18 mouse cellular contexts compared by ENCODE assay signal in the genomic region with DNA sequence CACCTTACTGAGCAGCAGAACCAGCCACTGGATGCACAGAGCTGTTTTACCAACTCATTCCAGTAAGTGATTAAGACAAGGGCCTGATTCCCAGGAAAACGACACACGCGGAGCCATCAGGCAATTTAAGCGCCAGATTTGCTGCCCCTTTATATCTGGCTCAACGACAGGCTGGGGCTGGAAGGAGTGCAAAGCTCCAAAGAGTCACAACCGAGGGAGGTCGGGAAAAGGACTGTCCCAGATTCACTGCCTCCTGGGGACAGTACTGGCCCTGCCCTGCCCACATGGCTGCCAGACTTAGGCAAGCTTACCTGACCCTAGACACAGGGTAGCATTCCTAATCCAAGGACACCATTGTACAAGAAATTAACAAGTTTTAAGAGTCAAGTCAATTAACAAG.
DNase-seq lines count a peak whose midpoint lies in the region; ATAC-seq and TF ChIP-seq lines count a peak whose summit lies in the region.
"Had no signal": no experiment of that assay in that cellular context is flagged by ENCODE, and none has a peak within 500 bp of the region (broad histone marks: within the 10 kb centered on the region; RNA-seq: fewer than 3 reads in every experiment).

No protein-coding gene starts in this region.

- TF ChIP-seq POLR2A in thymus, adult 2 months (IDR thresholded peaks at IDR 0.05; ENCODE audit: control insufficient read depth, extremely low read depth, insufficient read depth, low read length, poor library complexity): no peak

- H3K9ac ChIP-seq in heart, embryonic 12.5 days: no peak overlapping the region
- H3K9ac ChIP-seq in heart, embryonic 11.5 days (ENCODE audit: low read depth, low read length): no peak overlapping the region
- H3K9ac ChIP-seq in hindbrain, embryonic 16.5 days (ENCODE audit: low read depth, low read length): no peak overlapping the region
- H3K9ac ChIP-seq in stomach, postnatal 0 days (ENCODE audit: low read length): no peak overlapping the region
- H3K9ac ChIP-seq: hindbrain, embryonic 14.5 days; kidney, embryonic 15.5 days; liver, embryonic 14.5 days; midbrain, embryonic 13.5 days; neural tube, embryonic 12.5 days had no signal

- H3K9me3 ChIP-seq in heart, embryonic 12.5 days (replicated peaks): no peaks in the 10 kb centered on the region
- no peaks in the 10 kb centered on the region for H3K9me3 ChIP-seq in heart, embryonic 11.5 days (replicated peaks; ENCODE audit: control insufficient read depth, low read length)
- H3K9me3 ChIP-seq in hindbrain, embryonic 16.5 days (ENCODE audit: control insufficient read depth, low read length): no peaks in the 10 kb centered on the region
- H3K9me3 ChIP-seq in stomach, postnatal 0 days (ENCODE audit: control insufficient read depth, low read length): no peaks in the 10 kb centered on the region
- H3K9me3 ChIP-seq: forebrain, embryonic 10.5 days; kidney, embryonic 15.5 days; midbrain, embryonic 13.5 days; neural tube, embryonic 12.5 days had no signal

- no peak overlapping the region for H3K4me3 ChIP-seq in heart, embryonic 12.5 days
- H3K4me3 ChIP-seq in heart, embryonic 11.5 days (ENCODE audit: low read depth, low read length): no peak overlapping the region
- no peak overlapping the region for H3K4me3 ChIP-seq in thymus, adult 2 months (ENCODE audit: control insufficient read depth, insufficient read depth, low read length)
- no peak overlapping the region for H3K4me3 ChIP-seq in hindbrain, embryonic 16.5 days (ENCODE audit: low read length)
- no peak overlapping the region for H3K4me3 ChIP-seq in stomach, postnatal 0 days (ENCODE audit: low read depth, low read length)
- H3K4me3 ChIP-seq: forebrain, embryonic 10.5 days; kidney, embryonic 15.5 days; midbrain, embryonic 13.5 days; neural tube, embryonic 12.5 days had no signal

- no peak for TF ChIP-seq CTCF in thymus, adult 2 months (IDR thresholded peaks at IDR 0.05; ENCODE audit: borderline replicate concordance, control insufficient read depth, extremely low read depth, insufficient read depth, low read length, poor library complexity)
- TF ChIP-seq CTCF in stomach, postnatal 0 days (IDR thresholded peaks at IDR 0.05; ENCODE audit: low read depth): no peak

- H3K36me3 ChIP-seq in heart, embryonic 12.5 days: no peaks in the 10 kb centered on the region
- H3K36me3 ChIP-seq in heart, embryonic 11.5 days (ENCODE audit: control insufficient read depth, insufficient read depth, low read length): no peaks in the 10 kb centered on the region
- H3K36me3 ChIP-seq in thymus, adult 2 months (ENCODE audit: control insufficient read depth, insufficient read depth, low read length): no peaks in the 10 kb centered on the region
- H3K36me3 ChIP-seq in hindbrain, embryonic 16.5 days (ENCODE audit: control insufficient read depth, insufficient read depth, low read length): no peaks in the 10 kb centered on the region
- H3K36me3 ChIP-seq in stomach, postnatal 0 days (ENCODE audit: control insufficient read depth, insufficient read depth, low read length): no peaks in the 10 kb centered on the region
- H3K36me3 ChIP-seq: forebrain, embryonic 10.5 days; kidney, embryonic 15.5 days; midbrain, embryonic 13.5 days; neural tube, embryonic 12.5 days had no signal

- no peaks in the 10 kb centered on the region for H3K27me3 ChIP-seq in heart, embryonic 12.5 days (replicated peaks)
- no peaks in the 10 kb centered on the region for H3K27me3 ChIP-seq in heart, embryonic 11.5 days (ENCODE audit: control insufficient read depth, insufficient read depth, low read length)
- H3K27me3 ChIP-seq in thymus, adult 2 months (ENCODE audit: control insufficient read depth, insufficient read depth, low read length): no peaks in the 10 kb centered on the region
- H3K27me3 ChIP-seq in hindbrain, embryonic 16.5 days (replicated peaks; ENCODE audit: control insufficient read depth, insufficient read depth, low read length): no peaks in the 10 kb centered on the region
- H3K27me3 ChIP-seq in stomach, postnatal 0 days (ENCODE audit: control insufficient read depth, insufficient read depth, low read length): no peaks in the 10 kb centered on the region
- H3K27me3 ChIP-seq: kidney, embryonic 15.5 days had no signal

- no peak for DNase-seq in thymus, adult 2 months
- no peak for DNase-seq in thymus, postnatal 10 days (ENCODE audit: low spot score in 2 of 2)
- peak; percentile 57 to 72 for DNase-seq in cerebellum, postnatal 14 days
- no peak for DNase-seq in stomach, postnatal 0 days (ENCODE audit: low spot score)
- DNase-seq: heart, postnatal 36 days; kidney, postnatal 4 days; thymus, adult 18-20 months had no signal

- no peak overlapping the region for H3K4me2 ChIP-seq in heart, embryonic 12.5 days
- H3K4me2 ChIP-seq in heart, embryonic 11.5 days: no peak overlapping the region
- no peak overlapping the region for H3K4me2 ChIP-seq in hindbrain, embryonic 16.5 days (ENCODE audit: low read length)
- no peak overlapping the region for H3K4me2 ChIP-seq in stomach, postnatal 0 days (replicated peaks; ENCODE audit: low read depth)
- H3K4me2 ChIP-seq: hindbrain, embryonic 14.5 days; kidney, embryonic 15.5 days; midbrain, embryonic 13.5 days; neural tube, embryonic 12.5 days had no signal

- WGBS in heart, embryonic 12.5 days: 42% methylated on average over 7 of the region's 7 CpGs
- 48% methylated on average over 7 of the region's 7 CpGs for WGBS in heart, embryonic 11.5 days (ENCODE audit: insufficient replicate concordance)
- 94% methylated on average over 7 of the region's 7 CpGs for WGBS in thymus, adult 2 months
- 43% methylated on average over 7 of the region's 7 CpGs for WGBS in hindbrain, embryonic 16.5 days
- 74% methylated on average over 7 of the region's 7 CpGs for WGBS in stomach, postnatal 0 days

- H3K4me1 ChIP-seq in heart, embryonic 12.5 days (replicated peaks): peaks cover 44% of the 10 kb centered on the region
- peaks cover 23% of the 10 kb centered on the region for H3K4me1 ChIP-seq in heart, embryonic 11.5 days (ENCODE audit: control insufficient read depth, insufficient read depth, low read length)
- H3K4me1 ChIP-seq in thymus, adult 2 months (replicated peaks; ENCODE audit: control insufficient read depth, insufficient read depth, low read length): peaks cover 33% of the 10 kb centered on the region
- peaks cover 18% of the 10 kb centered on the region for H3K4me1 ChIP-seq in hindbrain, embryonic 16.5 days (ENCODE audit: control insufficient read depth, insufficient read depth, low read depth, low read length)
- H3K4me1 ChIP-seq in stomach, postnatal 0 days (replicated peaks; ENCODE audit: control insufficient read depth, insufficient read depth): no peaks in the 10 kb centered on the region

- no peak for TF ChIP-seq EP300 in stomach, postnatal 0 days (optimal IDR thresholded peaks at IDR 0.05)

- no peak for ATAC-seq in heart, embryonic 12.5 days (ENCODE audit: insufficient number of reproducible peaks, low FRiP score)
- no peak for ATAC-seq in heart, embryonic 11.5 days (replicated peaks; ENCODE audit: insufficient number of reproducible peaks, low FRiP score, low TSS enrichment)
- ATAC-seq in hindbrain, embryonic 16.5 days: no peak
- no peak for ATAC-seq in stomach, postnatal 0 days (ENCODE audit: low FRiP score, low TSS enrichment)
- ATAC-seq: intestine, embryonic 16.5 days; midbrain, embryonic 13.5 days had no signal

- H3K27ac ChIP-seq in heart, embryonic 12.5 days (ENCODE audit: poor library complexity, severe bottlenecking): 0 out of 2 replicates have a peak overlapping the region, but pooled peaks have one; percentile 14
- no peak overlapping the region for H3K27ac ChIP-seq in heart, embryonic 11.5 days (ENCODE audit: low read depth, low read length)
- H3K27ac ChIP-seq in thymus, adult 2 months (ENCODE audit: control insufficient read depth, insufficient read depth, low read length): peak overlapping the region; percentile 79; the same call in 1 of the 2 replicates
- H3K27ac ChIP-seq in hindbrain, embryonic 16.5 days (ENCODE audit: low read depth, low read length): no peak overlapping the region
- H3K27ac ChIP-seq in stomach, postnatal 0 days (replicated peaks): no peak overlapping the region
- H3K27ac ChIP-seq: forebrain, embryonic 10.5 days; hindbrain, embryonic 14.5 days; kidney, embryonic 15.5 days; liver, embryonic 14.5 days; macrophage; midbrain, embryonic 13.5 days; neural tube, embryonic 12.5 days had no signal

Comparison
In these comparisons a context has a peak if more than half of its experiments do, and no peak if none do; other contexts are left out.
1. H3K27ac ChIP-seq: peak in heart, embryonic 12.5 days (single experiment) and thymus, adult 2 months (single experiment); none in heart, embryonic 11.5 days (single experiment), hindbrain, embryonic 16.5 days (single experiment) and stomach, postnatal 0 days (single experiment).
2. DNase-seq: peak in cerebellum, postnatal 14 days (2 of 2); none in thymus, adult 2 months (single experiment), thymus, postnatal 10 days (0 of 2) and stomach, postnatal 0 days (single experiment).